Mouse (Mus musculus) central nervous system, embryonic 11.5 days (tissue): ENCODE data around the gene Minar1. TPM values are rescaled to one million over a fixed set of nuclear protein-coding genes. Genes with fewer than 3 reads are reported as not detected.

Experiments
- polyA plus RNA-seq: library from polyadenylated mRNA; depleted of rRNA; stranded (reverse); fragments of >200 nt; gene quantifications from 2 replicates; pipeline ENCODE4 v1.2.3, GENCODE M21; 2012; rRNA removed

Gene Minar1
- polyA plus RNA-seq = 0.08 and 0.60 TPM in 2 replicates

GRCm38 (mm10) chr9:89623006-89623760, at the start of gene Minar1:
Gene Minar1, minus strand, starts transcription at chr9:89623125.

Other genes starting within 250 kb of the Minar1 start
- gene Tmed3, start 81.9 kb upstream of the Minar1 start, polyA plus RNA-seq = 21.2 and 35.3 TPM in 2 replicates
- not detected in 2 replicates for gene Ankrd34c, start 115.3 kb upstream of the Minar1 start, polyA plus RNA-seq